Mouse (Mus musculus): Measurements from ENCODE around the gene Cpb2. TPM values are rescaled to one million over a fixed set of nuclear protein-coding genes. Genes with fewer than 3 reads are reported as not detected.

Cpb2 gene
- total RNA-seq, 2 experiments from 2014 or later = not detected

DNA sequence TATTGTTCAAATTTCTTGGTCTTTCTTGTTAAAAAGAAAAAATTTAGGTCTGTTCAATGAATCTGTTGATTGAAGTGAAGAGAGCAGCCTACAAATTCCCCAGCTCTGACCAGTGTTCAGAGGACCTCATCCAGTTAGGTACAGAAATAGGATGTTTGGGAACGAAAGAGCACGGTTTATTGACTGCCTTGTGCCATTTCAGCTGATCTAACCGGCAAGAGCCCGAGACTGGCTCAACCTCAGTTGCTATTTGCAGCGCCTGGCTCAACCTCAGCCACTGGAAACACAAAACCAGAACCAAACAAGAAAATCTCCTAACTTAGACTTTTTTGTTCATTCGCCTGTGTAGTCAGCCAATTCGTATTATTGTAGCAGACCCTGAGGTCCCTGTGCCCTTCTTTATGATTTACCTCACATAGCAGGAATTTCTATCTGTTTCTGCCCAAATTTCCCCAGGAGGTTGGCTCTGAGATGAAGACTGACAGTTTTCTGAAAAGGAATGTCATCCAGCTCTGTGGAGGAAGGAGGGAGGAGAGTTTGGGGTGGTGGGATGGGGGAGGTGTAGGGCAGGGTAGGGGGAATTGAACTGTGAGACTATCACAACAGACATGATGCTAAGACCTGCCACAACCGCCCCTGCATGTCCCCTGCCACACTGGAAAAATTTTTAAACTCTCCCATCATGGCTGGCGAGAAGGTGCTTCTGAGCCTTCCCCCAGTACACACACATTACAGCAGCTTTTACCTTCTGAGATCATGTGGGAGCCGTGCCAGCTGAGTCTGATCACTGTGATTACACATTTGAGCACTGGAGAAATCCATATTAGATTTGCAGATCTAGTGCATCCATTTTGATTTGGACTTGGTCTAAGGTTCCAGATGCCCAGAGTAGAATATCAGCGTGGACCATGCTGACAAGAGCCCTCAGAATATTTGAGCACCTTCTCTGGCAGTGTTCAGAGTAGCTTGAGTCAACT is 4.2 kb downstream of the Cpb2 start:
- no peak for DNase-seq

DNA sequence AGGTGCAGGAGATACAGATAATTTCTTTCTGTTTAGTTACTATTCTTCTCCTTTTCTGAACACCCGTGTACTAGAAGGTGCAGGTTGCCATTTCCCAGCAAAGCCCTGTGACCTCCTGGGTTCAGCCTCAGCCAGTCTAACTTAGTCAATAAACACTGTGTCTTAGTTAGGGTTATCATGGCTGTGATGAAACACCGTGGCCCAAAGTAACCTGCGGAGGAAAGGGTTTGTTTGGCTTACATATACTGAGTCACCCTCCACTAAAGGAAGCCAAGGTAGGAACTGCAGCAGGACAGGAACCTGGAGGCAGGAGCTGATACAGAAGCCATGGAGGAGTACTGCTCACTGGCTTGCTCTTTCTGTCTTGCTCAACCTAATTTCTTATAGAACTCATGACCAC is 8.3 kb downstream of the Cpb2 start:
- DNase-seq = no peak

DNA sequence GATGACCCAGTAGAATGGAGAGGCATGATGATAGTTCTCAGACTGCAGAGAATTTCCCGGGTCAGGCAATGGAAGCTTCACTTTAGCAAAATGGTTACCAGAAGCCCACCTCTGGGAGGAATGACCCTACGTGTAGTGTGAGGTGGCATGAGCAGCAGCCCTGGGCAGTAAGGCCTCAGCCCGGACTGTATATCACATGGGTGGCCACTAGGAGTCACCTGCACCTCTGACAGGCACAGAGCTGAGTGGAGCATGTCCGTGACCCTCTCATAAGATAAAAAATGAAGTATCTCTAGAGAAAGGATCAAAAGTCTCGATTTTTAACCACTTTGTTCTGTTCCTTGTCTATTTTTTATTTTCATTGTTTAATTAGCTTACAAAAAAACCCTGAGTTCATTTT is 14.4 kb downstream of the Cpb2 start:
- peak; percentile 8 for DNase-seq

DNA sequence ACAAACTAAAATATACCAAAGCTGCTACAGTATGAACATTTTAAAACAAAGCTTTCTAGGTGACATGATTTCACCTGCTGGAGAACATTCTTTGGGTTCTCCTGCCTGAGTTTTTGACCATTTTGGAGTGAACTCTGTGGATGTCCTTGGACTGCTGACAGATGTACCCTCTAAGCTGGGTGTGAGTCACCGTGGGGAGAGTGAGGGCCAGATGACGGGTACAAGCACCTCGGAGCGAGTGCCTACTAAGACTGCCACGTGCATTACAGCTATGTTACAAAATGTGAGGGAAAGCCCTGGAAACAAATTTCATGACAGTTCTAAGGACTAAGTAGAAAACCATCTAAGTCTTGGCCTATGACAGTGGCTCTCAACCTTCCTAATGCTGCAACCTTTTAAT is 27.4 kb downstream of the Cpb2 start:
- DNase-seq = no peak

DNA sequence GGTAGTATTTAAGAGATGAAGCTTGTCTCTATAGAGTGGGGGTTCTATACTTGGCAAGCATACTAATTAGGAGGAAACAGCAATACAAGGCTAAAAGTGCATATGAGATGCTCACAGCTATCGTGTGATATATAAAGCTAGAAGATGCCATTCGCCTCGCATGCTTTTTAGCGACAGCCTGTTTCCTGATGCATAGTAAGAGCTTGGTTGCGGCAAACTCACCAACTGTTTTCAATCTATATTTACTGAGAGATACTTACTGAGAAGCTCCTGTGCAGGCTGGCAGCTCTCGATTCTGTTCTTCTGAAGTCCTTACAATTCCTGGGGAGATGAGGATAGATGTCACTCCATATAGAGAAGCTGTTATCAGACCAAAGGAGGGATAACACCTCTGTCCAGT is 37.6 kb downstream of the Cpb2 start:
- no peak for DNase-seq

DNA sequence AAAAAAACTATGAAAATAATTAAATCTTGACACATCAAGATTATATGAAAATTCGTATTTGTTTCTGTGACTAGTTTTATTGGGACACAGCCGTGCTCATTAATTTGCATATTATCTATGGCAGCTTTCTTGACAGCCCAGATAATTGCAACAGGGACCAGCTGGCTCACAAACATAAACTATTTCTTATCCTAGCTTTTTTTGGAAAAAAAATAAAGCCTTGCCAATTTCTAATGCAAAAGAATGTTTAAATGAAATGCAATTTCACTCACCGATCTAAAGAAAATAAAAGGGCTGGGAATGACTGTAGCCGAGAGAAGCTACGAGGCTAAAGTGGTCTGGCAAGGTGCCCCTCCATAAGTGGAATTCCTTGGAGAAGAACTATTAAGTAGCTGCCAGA is 38.3 kb downstream of the Cpb2 start:
- no peak for DNase-seq

DNA sequence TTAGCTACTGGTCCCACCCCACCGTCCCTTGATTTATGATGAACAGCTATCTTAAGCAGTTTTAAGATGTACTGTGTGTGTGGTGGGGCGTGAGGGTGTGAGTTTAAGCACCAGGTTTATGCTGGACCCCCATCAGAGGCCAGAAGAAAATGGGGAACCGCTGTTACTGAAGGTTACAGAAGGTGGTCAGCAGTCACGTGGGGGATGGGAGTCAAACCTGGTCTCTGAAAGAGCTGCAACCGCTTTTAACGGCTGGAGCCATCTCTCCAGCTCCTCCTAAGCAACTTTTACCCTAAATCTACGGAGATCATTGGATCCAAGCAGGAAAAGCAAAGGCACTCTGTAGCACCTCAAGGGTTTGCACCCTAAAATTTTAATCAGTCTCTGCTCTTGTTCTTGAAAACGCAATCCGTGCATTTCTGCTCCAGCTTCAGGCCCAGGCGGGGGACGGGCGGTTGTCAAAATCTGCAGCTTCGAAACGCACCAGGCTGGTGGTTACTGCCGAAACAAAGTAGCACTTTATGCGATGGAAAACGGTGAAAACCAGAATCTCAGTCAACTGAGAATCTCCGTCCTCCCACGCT is 41.6 kb downstream of the Cpb2 start:
- peak; percentile 6 for DNase-seq

DNA sequence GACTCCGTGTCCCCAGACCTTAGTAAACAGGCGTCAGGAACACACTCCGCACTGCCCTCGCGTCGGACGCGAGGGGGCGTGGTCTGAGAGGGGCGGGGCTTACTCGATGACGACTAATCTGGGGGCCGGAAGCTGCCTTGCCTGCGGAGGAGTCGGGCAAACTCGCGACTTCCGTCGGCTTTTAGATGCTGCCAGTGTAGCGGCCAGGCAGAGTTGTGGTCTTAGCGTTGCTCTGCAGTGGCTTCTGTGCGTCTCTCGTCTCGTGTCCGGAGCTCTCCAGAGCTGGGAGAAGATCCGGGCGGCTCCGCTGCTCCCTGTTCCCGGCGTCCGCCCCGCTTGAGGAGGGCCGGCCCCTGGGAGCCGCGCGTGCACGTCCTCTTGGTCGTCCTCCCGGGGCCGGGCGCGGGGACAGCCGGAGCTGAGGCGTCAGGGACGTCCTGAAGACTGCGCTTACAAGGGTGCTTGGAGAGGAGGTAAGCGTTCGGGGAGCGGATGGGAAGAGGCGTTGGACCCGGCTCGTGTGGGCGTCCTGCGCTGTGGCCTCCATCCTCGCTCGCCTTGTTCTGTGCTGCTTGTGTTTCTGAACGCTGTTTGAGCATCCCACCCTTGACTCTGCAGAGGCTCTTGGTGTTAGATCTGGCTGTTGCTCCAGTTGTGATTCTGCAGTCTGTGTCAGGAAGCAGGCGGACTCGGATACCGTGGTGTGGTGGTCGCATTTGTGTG is 42.3 kb downstream of the Cpb2 start, which contains the start of gene Zc3h13:
Gene Zc3h13 (plus strand): TSS at position 181 of the 723 bp plus-strand sequence.
- peak; percentile 97 for DNase-seq

DNA sequence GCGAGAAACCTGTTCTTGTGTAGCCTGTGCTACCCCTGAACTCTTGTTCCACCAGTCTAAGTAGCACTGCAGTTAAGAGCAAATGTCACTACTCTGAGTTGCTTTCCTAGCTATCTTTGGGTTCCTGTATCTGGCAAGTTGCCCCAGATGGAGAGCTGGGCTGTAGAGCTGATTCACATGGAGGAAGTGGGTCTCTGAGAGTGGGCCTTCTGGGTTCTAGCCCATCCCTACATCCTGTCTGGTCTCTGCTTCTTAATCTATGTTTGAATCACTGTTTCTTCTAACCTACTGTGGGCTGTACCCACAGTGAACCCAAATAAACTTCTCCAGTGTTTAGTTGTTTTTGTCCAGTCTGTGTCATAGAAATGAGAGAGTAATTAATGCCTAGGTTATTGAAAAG is 59.0 kb downstream of the Cpb2 start:
- DNase-seq = no peak

DNA sequence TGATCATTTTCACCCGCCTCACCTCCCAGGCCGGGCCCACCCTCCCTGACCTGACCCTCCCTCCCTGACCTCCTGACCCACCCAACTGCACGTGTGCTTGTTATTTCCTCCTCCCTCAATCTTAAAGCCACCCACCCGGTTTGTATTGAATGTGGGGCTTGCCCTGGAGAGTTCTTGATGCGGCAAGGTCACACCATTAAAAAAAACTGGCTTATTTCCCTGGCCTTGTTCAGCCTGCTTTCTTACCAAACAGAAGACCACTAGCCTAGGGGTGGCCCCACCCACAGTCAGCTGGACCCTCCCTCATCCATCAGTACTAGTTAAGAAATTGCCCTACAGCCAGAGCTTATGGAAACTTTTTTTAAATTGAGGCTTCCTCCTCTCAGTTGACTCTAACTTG is 61.7 kb downstream of the Cpb2 start:
- DNase-seq = no peak

DNA sequence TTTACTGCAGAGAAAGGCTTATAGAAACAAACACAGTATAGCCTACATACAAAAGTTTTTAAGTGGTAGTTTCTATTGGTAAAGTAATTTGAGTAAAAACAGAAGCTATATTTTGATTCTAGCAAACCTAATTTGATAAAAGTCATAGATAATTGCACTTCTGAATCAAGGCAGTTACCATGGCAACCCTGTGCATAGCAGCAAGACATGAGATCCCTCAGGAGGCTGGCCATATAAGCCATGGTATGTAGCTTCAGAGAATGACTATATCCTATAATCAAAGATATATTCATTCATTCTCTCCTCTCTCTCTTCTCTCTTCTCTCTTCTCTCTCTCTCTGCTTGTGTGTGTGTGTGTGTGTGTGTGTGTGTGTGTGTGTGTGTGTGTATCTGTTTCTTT is 65.8 kb downstream of the Cpb2 start:
- no peak for DNase-seq

DNA sequence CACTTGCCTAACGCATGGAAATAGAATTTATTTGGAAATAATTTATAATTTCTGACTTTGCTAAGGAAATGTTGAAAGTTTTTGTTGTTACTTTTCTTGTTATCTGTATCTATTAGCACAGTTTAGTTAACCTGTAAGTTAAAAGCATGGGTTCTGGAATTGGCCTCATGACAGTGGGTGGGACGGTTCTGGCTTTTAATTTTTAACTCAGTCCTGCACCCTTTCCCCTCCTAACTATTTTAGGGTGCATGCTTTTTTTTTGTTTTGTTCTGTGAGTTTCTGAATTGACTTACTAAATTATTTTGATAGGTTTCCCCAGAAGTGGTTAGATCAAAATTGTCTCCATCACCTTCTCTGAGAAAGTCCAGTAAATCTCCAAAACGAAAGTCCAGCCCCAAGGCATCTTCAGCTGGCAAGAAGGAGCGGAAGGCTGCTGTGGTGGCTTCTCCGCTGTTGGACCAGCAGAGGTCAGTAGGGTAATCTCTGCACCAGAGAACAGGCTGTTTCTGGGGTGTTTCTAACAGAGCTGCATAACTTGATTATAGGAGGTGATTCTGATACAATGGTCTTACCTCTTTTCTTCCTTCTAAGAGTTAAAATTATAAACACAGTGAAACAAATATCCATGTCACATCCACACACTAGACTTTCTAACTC is 67.4 kb downstream of the Cpb2 start:
- no peak for DNase-seq

DNA sequence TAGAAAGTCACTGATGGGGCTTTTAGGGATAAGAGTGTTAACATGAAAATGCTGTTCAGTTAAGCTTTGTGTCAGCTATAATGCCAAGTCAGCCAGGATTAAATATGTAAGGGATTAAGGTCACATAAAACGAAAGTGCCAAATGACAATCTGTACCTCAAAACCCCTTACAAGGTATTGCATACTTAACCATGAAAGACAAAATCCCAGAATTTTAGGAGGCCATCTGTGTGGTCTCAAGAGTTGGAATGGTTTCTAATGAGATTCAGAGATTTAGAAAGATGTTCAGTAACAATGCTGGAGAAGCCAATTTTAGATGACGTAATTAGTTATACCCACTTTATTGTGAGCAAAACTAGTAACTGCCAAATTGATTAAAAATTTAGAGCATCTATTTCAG is 72.4 kb downstream of the Cpb2 start:
- no peak for DNase-seq

DNA sequence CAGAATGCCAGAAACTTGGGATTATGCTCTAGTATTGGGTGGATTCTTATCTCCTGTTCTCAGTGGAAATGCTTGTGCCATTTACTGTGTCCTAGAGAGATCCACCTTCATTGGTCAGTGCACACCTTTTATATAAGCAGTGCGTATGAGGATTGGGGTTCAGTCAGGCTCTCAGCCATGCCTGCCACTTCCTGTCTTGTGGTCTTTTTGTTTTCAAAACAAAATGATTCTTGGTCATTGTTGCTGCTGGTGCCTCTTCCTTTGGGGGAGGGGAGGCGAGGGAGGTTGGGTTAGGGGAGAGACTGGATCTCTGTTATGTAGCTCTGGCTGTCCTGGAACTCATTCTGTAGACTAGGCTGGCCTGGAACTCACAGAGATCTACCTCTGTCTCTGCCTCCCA is 76.6 kb downstream of the Cpb2 start:
- no peak for DNase-seq

DNA sequence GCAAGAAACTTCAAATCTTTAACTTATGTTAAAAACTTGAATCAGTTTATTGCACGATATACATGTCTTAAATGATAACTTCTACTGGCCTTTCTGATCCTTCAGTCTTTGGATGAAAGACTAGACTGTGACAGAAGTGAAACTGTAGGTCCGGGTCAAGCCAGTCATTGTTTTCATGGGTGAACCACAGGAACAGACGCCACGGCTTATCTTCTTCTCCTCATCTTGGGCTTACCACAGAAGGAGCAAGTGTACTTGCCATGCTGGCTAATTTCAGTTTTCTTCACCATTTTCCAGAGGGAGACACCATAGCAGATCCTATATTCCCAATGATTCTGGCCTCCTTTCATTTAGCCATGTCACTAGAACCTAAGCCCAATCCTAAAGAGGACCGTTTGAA is 78.2 kb downstream of the Cpb2 start:
- DNase-seq = no peak

DNA sequence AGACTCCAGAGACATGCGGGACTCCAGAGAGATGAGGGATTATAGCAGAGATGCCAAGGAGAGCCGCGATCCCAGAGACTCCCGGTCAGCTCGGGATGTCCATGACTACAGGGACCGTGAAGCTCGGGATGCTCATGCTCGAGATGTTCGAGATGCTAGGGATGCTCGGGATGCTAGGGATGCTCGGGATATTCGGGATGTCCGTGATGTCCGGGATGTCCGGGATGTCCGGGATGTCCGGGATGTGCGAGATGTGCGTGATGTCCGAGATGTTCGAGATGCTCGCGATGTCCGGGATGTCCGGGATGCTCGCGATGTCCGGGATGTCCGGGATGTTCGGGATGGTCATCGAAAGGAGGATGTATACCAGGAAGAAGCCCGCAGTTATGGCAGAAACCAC is 81.3 kb downstream of the Cpb2 start:
- DNase-seq = no peak

DNA sequence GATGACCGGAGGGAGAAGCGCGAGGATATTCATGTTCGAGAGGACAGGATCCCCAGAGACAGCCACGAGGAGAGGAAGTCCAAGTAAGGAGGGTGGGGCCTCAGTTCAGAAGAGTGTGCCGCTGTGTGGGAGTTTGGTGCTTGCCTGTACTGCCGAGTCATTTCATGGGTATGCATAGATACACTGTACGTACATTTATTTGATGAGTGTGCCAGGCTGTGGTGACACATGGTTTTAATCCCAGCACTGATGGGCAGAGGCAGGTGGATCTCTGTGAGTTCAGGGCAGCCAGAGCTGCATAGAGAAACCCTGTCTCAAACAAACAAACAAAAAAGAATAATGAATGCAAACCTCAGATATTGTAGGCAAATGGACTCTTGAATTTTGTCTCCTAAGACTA is 86.0 kb downstream of the Cpb2 start:
- no peak for DNase-seq

DNA sequence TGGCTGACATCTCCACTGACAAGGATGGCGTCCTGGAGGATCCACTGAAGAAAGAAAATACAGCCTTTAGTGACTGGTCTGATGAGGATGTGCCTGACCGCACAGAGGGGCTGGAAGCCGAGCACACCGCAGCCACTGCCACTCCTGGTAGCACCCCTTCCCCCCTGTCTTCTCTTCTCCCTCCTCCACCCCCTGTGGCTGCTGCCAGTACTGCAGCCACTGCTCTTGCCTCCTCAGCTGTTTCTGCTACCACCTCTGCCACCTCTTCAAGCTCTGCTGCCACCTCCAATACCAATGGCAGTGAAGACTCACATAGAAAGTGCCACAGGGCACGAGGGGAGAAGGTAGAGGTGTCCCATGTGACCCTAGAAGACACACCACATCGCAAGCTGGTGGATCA is 88.5 kb downstream of the Cpb2 start:
- DNase-seq = peak; percentile 28
